Mouse (Mus musculus) C2C12 (cell line): ENCODE measurements around the gene Olfr160. TPM values are rescaled to one million over a fixed set of nuclear protein-coding genes. Genes with fewer than 3 reads are reported as not detected.

Source experiments
- H3K27me3 ChIP-seq: one replicate; pipeline ENCODE4 v1.6.1; 2011; ENCODE audit not compliant: control insufficient read depth, insufficient read depth, insufficient read length
- H3K36me3 ChIP-seq: one replicate; pipeline ENCODE4 v1.6.1; 2011; ENCODE audit not compliant: control insufficient read depth, insufficient read depth
- H3K4me3 ChIP-seq: one replicate; pipeline ENCODE4 v1.5.1; 2011; ENCODE audit warnings: mild to moderate bottlenecking, control low read depth; ENCODE audit not compliant: poor library complexity, insufficient read depth, severe bottlenecking
- H3K79me2 ChIP-seq: one replicate; pipeline ENCODE4 v1.6.1; 2011; ENCODE audit not compliant: control insufficient read depth, insufficient read depth
- H3K79me3 ChIP-seq: one replicate; pipeline ENCODE4 v1.6.1; 2011; ENCODE audit warnings: low read depth, control low read depth
- H3ac ChIP-seq: one replicate; pipeline ENCODE3; 2011; ENCODE audit warnings: low read depth; ENCODE audit not compliant: control insufficient read depth, insufficient read length
- CEBPB ChIP-seq: IDR thresholded peaks from one replicate; pipeline ENCODE4 v1.6.1; 2011; ENCODE audit warnings: low read depth, mild to moderate bottlenecking, control low read depth, moderate library complexity
- CTCF ChIP-seq: IDR thresholded peaks from one replicate; pipeline ENCODE4 v1.5.1; 2011; ENCODE audit not compliant: control insufficient read depth, insufficient read depth, insufficient read length
- FOSL1 ChIP-seq: IDR thresholded peaks from one replicate; pipeline ENCODE4 v1.8.0; 2011; ENCODE audit warnings: mild to moderate bottlenecking, low read length; ENCODE audit not compliant: poor library complexity, insufficient read depth, severe bottlenecking
- MAX ChIP-seq: IDR thresholded peaks from one replicate; pipeline ENCODE4 v1.6.1; 2011; ENCODE audit warnings: mild to moderate bottlenecking, control low read depth
- MYOD1 ChIP-seq: IDR thresholded peaks from one replicate; pipeline ENCODE4 v1.6.1; 2011; ENCODE audit warnings: low read depth; ENCODE audit not compliant: control insufficient read depth, insufficient read length
- MYOG ChIP-seq: IDR thresholded peaks from one replicate; pipeline ENCODE4 v1.6.1; 2011; ENCODE audit not compliant: control insufficient read depth, insufficient read length; ENCODE audit errors: extremely low read depth
- USF1 ChIP-seq: IDR thresholded peaks from one replicate; pipeline ENCODE4 v1.6.1; 2011; ENCODE audit warnings: low read depth, mild to moderate bottlenecking, control low read depth, moderate library complexity
- long read RNA-seq, 2 experiments: library from polyadenylated mRNA; unstranded; transcript quantifications; one replicate each; pipeline ENCODE4 v2.0.0; 2019 to 2020
- polyA plus RNA-seq: library from polyadenylated mRNA; unstranded; fragments of >200 nt; fragmentation: generic; extraction: Trizol; gene quantifications from one replicate; pipeline ENCODE4 v1.2.1, GENCODE M21; 2012; ENCODE audit warnings: missing spikeins

Olfr160 gene
- not detected for polyA plus RNA-seq
- long read RNA-seq, experiment 1, result 0 reads
- long read RNA-seq, experiment 2, result 0 reads

- no peak within 1 kb of the TSS for H3ac ChIP-seq
- TF ChIP-seq MAX (no peak), FOSL1 (no peak), CEBPB (no peak), MYOG (no peak), MYOD1 (no peak)
- H3K36me3 ChIP-seq, result no peaks in the 10 kb centered on the region
- H3K79me3 ChIP-seq, result no peaks in the 10 kb centered on the region
- H3K27me3 ChIP-seq, result no peaks in the 10 kb centered on the region
- H3K79me2 ChIP-seq, result no peaks in the 10 kb centered on the region
- H3K4me3 ChIP-seq, result no peak within 1 kb of the TSS
Measured at GRCm38 (mm10) chr9:37716150-37716549, at the start of gene Olfr160. Olfr160 (minus strand) TSS chr9:37716250.

GRCm38 (mm10) chr9:37762541-37762940, 46.5 kb upstream of the Olfr160 start:
- TF ChIP-seq MYOG, result no peak
- no peak for TF ChIP-seq CTCF
- no peak for TF ChIP-seq MYOD1
- no peak for TF ChIP-seq CEBPB
- no peak for TF ChIP-seq USF1
- no peak for TF ChIP-seq MAX
- TF ChIP-seq FOSL1, result no peak
- no peaks in the 10 kb centered on the region for H3K27me3 ChIP-seq

GRCm38 (mm10) chr9:37761728-37762127, 45.7 kb upstream of the Olfr160 start:
- Histone ChIP-seq H3K4me3 (no peak overlapping the region), H3K27me3 (no peaks in the 10 kb centered on the region), H3K79me2 (no peaks in the 10 kb centered on the region), H3ac (no peak overlapping the region), H3K36me3 (no peaks in the 10 kb centered on the region), H3K79me3 (no peaks in the 10 kb centered on the region)
- TF ChIP-seq CTCF (no peak), MAX (no peak), MYOD1 (no peak), CEBPB (no peak), FOSL1 (no peak), USF1 (no peak), MYOG (no peak)

More at GRCm38 (mm10) chr9:37762541-37762940, 46.5 kb upstream of the Olfr160 start:
- no peak overlapping the region for H3K4me3 ChIP-seq
- H3K79me2 ChIP-seq, result no peaks in the 10 kb centered on the region
- no peaks in the 10 kb centered on the region for H3K79me3 ChIP-seq
- no peak overlapping the region for H3ac ChIP-seq
- no peaks in the 10 kb centered on the region for H3K36me3 ChIP-seq

- Histone ChIP-seq H3K27me3 (no peaks in the 10 kb centered on the region), H3K36me3 (no peaks in the 10 kb centered on the region), H3K79me2 (no peaks in the 10 kb centered on the region), H3K79me3 (no peaks in the 10 kb centered on the region), H3K4me3 (no peak overlapping the region), H3ac (no peak overlapping the region)
- TF ChIP-seq MAX, result no peak
- TF ChIP-seq USF1, result no peak
- no peak for TF ChIP-seq MYOG
- no peak for TF ChIP-seq MYOD1
- TF ChIP-seq CEBPB, result no peak
- no peak for TF ChIP-seq CTCF
- TF ChIP-seq FOSL1, result no peak
Measured at GRCm38 (mm10) chr9:37752006-37752405, 36.0 kb upstream of the Olfr160 start.

- no peak overlapping the region for H3ac ChIP-seq
- no peaks in the 10 kb centered on the region for H3K27me3 ChIP-seq
- TF ChIP-seq CTCF (no peak), CEBPB (no peak), FOSL1 (no peak), MYOG (no peak), MAX (no peak), MYOD1 (no peak)
- no peaks in the 10 kb centered on the region for H3K79me2 ChIP-seq
- no peak overlapping the region for H3K4me3 ChIP-seq
- H3K36me3 ChIP-seq, result no peaks in the 10 kb centered on the region
- H3K79me3 ChIP-seq, result no peaks in the 10 kb centered on the region
Measured at GRCm38 (mm10) chr9:37751467-37751866, 35.4 kb upstream of the Olfr160 start.

GRCm38 (mm10) chr9:37750319-37751075, 34.4 kb upstream of the Olfr160 start:
- H3ac ChIP-seq, result no peak overlapping the region
- no peak overlapping the region for H3K4me3 ChIP-seq
- no peaks in the 10 kb centered on the region for H3K79me3 ChIP-seq
- H3K36me3 ChIP-seq, result no peaks in the 10 kb centered on the region
- no peak for TF ChIP-seq MYOG
- no peak for TF ChIP-seq FOSL1
- TF ChIP-seq USF1, result no peak
- no peak for TF ChIP-seq CTCF
- no peak for TF ChIP-seq CEBPB
- no peak for TF ChIP-seq MAX
- no peak for TF ChIP-seq MYOD1
- no peaks in the 10 kb centered on the region for H3K27me3 ChIP-seq
- H3K79me2 ChIP-seq, result no peaks in the 10 kb centered on the region
